Mouse (Mus musculus) forebrain, embryonic 10.5 days (tissue): ENCODE measurements around the gene Kif18b. TPM values are rescaled to one million over a fixed set of nuclear protein-coding genes. Genes with fewer than 3 reads are reported as not detected.

Experiments
- DNase-seq: peaks from one replicate; pipeline ENCODE4 v3.0.0-alpha.2; 2017; ENCODE audit warnings: low spot score; ENCODE audit errors: extremely low spot score
- H3K27ac ChIP-seq: fragments of 300-500 bp; sonication (generic); 2 replicates; pipeline ENCODE4 v1.5.1; 2016; ENCODE audit warnings: mild to moderate bottlenecking
- H3K27me3 ChIP-seq: fragments of 300-500 bp; sonication (generic); 2 replicates; pipeline ENCODE4 v1.6.1; 2016; ENCODE audit warnings: mild to moderate bottlenecking; ENCODE audit not compliant: poor library complexity, severe bottlenecking
- H3K36me3 ChIP-seq: fragments of 300-500 bp; sonication (generic); replicated peaks from 2 replicates; pipeline ENCODE4 v1.6.1; 2016; ENCODE audit warnings: mild to moderate bottlenecking, moderate library complexity
- H3K4me1 ChIP-seq: fragments of 300-500 bp; sonication (generic); 2 replicates; pipeline ENCODE4 v1.6.1; 2016
- H3K4me3 ChIP-seq: fragments of 300-500 bp; sonication (generic); 2 replicates; pipeline ENCODE4 v1.5.1; 2016; ENCODE audit warnings: mild to moderate bottlenecking, moderate library complexity
- H3K9me3 ChIP-seq: fragments of 300-500 bp; sonication (generic); 2 replicates; pipeline ENCODE4 v1.6.1; 2016; ENCODE audit warnings: mild to moderate bottlenecking, moderate library complexity
- WGBS: fragments of 180-500 bp; shearing (Covaris S2); methylation state at CpG from one replicate; pipeline ENCODE4 v1.1.7; 2016; 5-methylcytosine and 5-hydroxymethylcytosine counted together
- polyA plus RNA-seq: library from polyadenylated mRNA; unstranded; fragments of >200 nt; fragmentation: Nextera tagmentation; extraction: Ambion mirVana; gene quantifications from 2 replicates; pipeline ENCODE4 v1.2.1, GENCODE M21; 2016

The Kif18b gene
- polyA plus RNA-seq, 1 experiment from 2014 or later = 15.5 TPM

- no peak overlapping the region for H3K4me3 ChIP-seq
- H3K36me3 ChIP-seq = no peaks in the 10 kb centered on the region
- peaks cover 20% of the 10 kb centered on the region for H3K4me1 ChIP-seq
- peaks cover 53% of the 10 kb centered on the region for H3K27me3 ChIP-seq
- no peak for DNase-seq
- 73% methylated on average over 5 of the region's 5 CpGs for WGBS
- H3K27ac ChIP-seq = no peak overlapping the region
- no peaks in the 10 kb centered on the region for H3K9me3 ChIP-seq
Observed at GRCm38 (mm10) chr11:102890096-102890495, 34.8 kb downstream of the Kif18b start.

GRCm38 (mm10) chr11:102888135-102888534 lies 36.8 kb downstream of the Kif18b start:
- no peaks in the 10 kb centered on the region for H3K36me3 ChIP-seq
- DNase-seq = no peak
- H3K27me3 ChIP-seq = peaks cover 51% of the 10 kb centered on the region
- no peak overlapping the region for H3K4me3 ChIP-seq
- no peak overlapping the region for H3K27ac ChIP-seq
- H3K4me1 ChIP-seq = peaks cover 13% of the 10 kb centered on the region
- H3K9me3 ChIP-seq = no peaks in the 10 kb centered on the region
- WGBS = 68% methylated on average over 3 of the region's 3 CpGs

GRCm38 (mm10) chr11:102887433-102887832 lies 37.5 kb downstream of the Kif18b start:
- Histone ChIP-seq H3K27me3 (peaks cover 50% of the 10 kb centered on the region), H3K4me3 (no peak overlapping the region), H3K36me3 (no peaks in the 10 kb centered on the region), H3K27ac (no peak overlapping the region), H3K9me3 (no peaks in the 10 kb centered on the region), H3K4me1 (peaks cover 8% of the 10 kb centered on the region)
- DNase-seq = no peak
- WGBS = 81% methylated on average over 5 of the region's 5 CpGs

- 66% methylated on average over 10 of the region's 10 CpGs for WGBS
- peaks cover 24% of the 10 kb centered on the region for H3K4me1 ChIP-seq
- H3K4me3 ChIP-seq = no peak within 1 kb of the TSS
- H3K9me3 ChIP-seq = no peaks in the 10 kb centered on the region
- peaks cover 37% of the 10 kb centered on the region for H3K27me3 ChIP-seq
- DNase-seq = no peak
- no peaks in the 10 kb centered on the region for H3K36me3 ChIP-seq
- H3K27ac ChIP-seq = no peak within 1 kb of the TSS
Observed at GRCm38 (mm10) chr11:102884616-102885219, 40.2 kb downstream of the Kif18b start, which contains the start of gene Fam187a. Gene Fam187a, plus strand, starts transcription at chr11:102885169.

- peak overlapping the region; percentile 84 for H3K4me3 ChIP-seq
- H3K27ac ChIP-seq = peak overlapping the region; percentile 98
- 19% methylated on average over 13 of the region's 13 CpGs for WGBS
- H3K9me3 ChIP-seq = no peaks in the 10 kb centered on the region
- DNase-seq = no peak
- H3K36me3 ChIP-seq = peaks cover 17% of the 10 kb centered on the region
- H3K27me3 ChIP-seq = peaks cover 26% of the 10 kb centered on the region
- peaks cover 27% of the 10 kb centered on the region for H3K4me1 ChIP-seq
Observed at GRCm38 (mm10) chr11:102881314-102882198, 43.4 kb downstream of the Kif18b start.

GRCm38 (mm10) chr11:102880585-102881313 lies 44.2 kb downstream of the Kif18b start, which contains the start of the genes Eftud2 and Ccdc103:
Gene Eftud2, minus strand, starts transcription at chr11:102880985.
Gene Ccdc103, plus strand, starts transcription at chr11:102881204.
- under 1% methylated on average over 62 of the region's 62 CpGs for WGBS

GRCm38 (mm10) chr11:102879558-102879957 lies 45.4 kb downstream of the Kif18b start:
- peaks cover 20% of the 10 kb centered on the region for H3K27me3 ChIP-seq
- peaks cover 27% of the 10 kb centered on the region for H3K4me1 ChIP-seq
- H3K9me3 ChIP-seq = no peaks in the 10 kb centered on the region
- WGBS = 72% methylated on average over 2 of the region's 2 CpGs
- H3K36me3 ChIP-seq = peaks cover 37% of the 10 kb centered on the region
- DNase-seq = no peak
- peak overlapping the region; percentile 84 for H3K4me3 ChIP-seq
- no peak overlapping the region for H3K27ac ChIP-seq

More at GRCm38 (mm10) chr11:102880585-102881313, 44.2 kb downstream of the Kif18b start, which contains the start of the genes Eftud2 and Ccdc103:
- Histone ChIP-seq H3K27me3 (peaks cover 26% of the 10 kb centered on the region), H3K36me3 (peaks cover 25% of the 10 kb centered on the region), H3K4me1 (peaks cover 27% of the 10 kb centered on the region), H3K27ac (peak within 1 kb of the TSS; percentile 98), H3K9me3 (no peaks in the 10 kb centered on the region), H3K4me3 (peak within 1 kb of the TSS; percentile 84)
- peak; percentile 93 for DNase-seq

GRCm38 (mm10) chr11:102874801-102875334 lies 50.1 kb downstream of the Kif18b start:
- Histone ChIP-seq H3K9me3 (no peaks in the 10 kb centered on the region), H3K36me3 (peaks cover 78% of the 10 kb centered on the region), H3K27me3 (no peaks in the 10 kb centered on the region), H3K27ac (no peak overlapping the region), H3K4me1 (peaks cover 13% of the 10 kb centered on the region), H3K4me3 (no peak overlapping the region)
- no peak for DNase-seq
- 88% methylated on average over 7 of the region's 7 CpGs for WGBS

- peak; percentile 56 for DNase-seq
- 68% methylated on average over 4 of the region's 4 CpGs for WGBS
- no peak overlapping the region for H3K4me3 ChIP-seq
- peaks cover 100% of the 10 kb centered on the region for H3K36me3 ChIP-seq
- H3K27ac ChIP-seq = no peak overlapping the region
- H3K27me3 ChIP-seq = no peaks in the 10 kb centered on the region
- no peaks in the 10 kb centered on the region for H3K4me1 ChIP-seq
- H3K9me3 ChIP-seq = no peaks in the 10 kb centered on the region
Observed at GRCm38 (mm10) chr11:102864272-102864671, 60.7 kb downstream of the Kif18b start.

GRCm38 (mm10) chr11:102859933-102860332 lies 65.0 kb downstream of the Kif18b start:
- Histone ChIP-seq H3K4me3 (no peak overlapping the region), H3K27me3 (no peaks in the 10 kb centered on the region), H3K36me3 (peaks cover 100% of the 10 kb centered on the region), H3K9me3 (no peaks in the 10 kb centered on the region), H3K4me1 (no peaks in the 10 kb centered on the region), H3K27ac (no peak overlapping the region)
- 93% methylated on average over 8 of the region's 8 CpGs for WGBS
- DNase-seq = no peak

- no peaks in the 10 kb centered on the region for H3K27me3 ChIP-seq
- DNase-seq = no peak
- H3K27ac ChIP-seq = no peak overlapping the region
- no peaks in the 10 kb centered on the region for H3K9me3 ChIP-seq
- peaks cover 100% of the 10 kb centered on the region for H3K36me3 ChIP-seq
- H3K4me3 ChIP-seq = no peak overlapping the region
- no peaks in the 10 kb centered on the region for H3K4me1 ChIP-seq
- 94% methylated on average over 11 of the region's 11 CpGs for WGBS
Observed at GRCm38 (mm10) chr11:102858951-102859350, 66.0 kb downstream of the Kif18b start.

GRCm38 (mm10) chr11:102855941-102856340 lies 69.0 kb downstream of the Kif18b start:
- no peaks in the 10 kb centered on the region for H3K4me1 ChIP-seq
- no peak overlapping the region for H3K4me3 ChIP-seq
- H3K9me3 ChIP-seq = no peaks in the 10 kb centered on the region
- H3K36me3 ChIP-seq = peaks cover 100% of the 10 kb centered on the region
- H3K27me3 ChIP-seq = no peaks in the 10 kb centered on the region
- H3K27ac ChIP-seq = no peak overlapping the region
- WGBS = 74% methylated on average over 6 of the region's 6 CpGs
- no peak for DNase-seq
